Mouse (Mus musculus) kidney, postnatal 36 days (tissue): Measurements from ENCODE around the gene Klf1.

Source experiments
- DNase-seq, 2 experiments: peaks; one replicate each; pipeline ENCODE4 v3.0.0; 2021 to 2022; ENCODE audit warnings: mixed read lengths in 2 of 2

The Klf1 gene

GRCm38 (mm10) chr8:84936041-84936961 is 34.6 kb downstream of the Klf1 start:
- DNase-seq = no peak

GRCm38 (mm10) chr8:84936962-84937546 is 35.3 kb downstream of the Klf1 start, which contains the start of gene Mast1:
Gene Mast1 (minus strand): TSS chr8:84937359.
- peak; percentile 28 to 83 for DNase-seq

GRCm38 (mm10) chr8:84937620-84938485 is 36.1 kb downstream of the Klf1 start:
- DNase-seq = no peak

- no peak for DNase-seq
These were observed 42.0 kb downstream of the Klf1 start for GRCm38 (mm10) chr8:84943699-84944098.

GRCm38 (mm10) chr8:84944478-84945160 is 42.9 kb downstream of the Klf1 start:
- DNase-seq = peak; percentile 41 to 62

GRCm38 (mm10) chr8:84945235-84945632 is 43.5 kb downstream of the Klf1 start:
- DNase-seq = no peak

- DNase-seq = no peak
These were observed 44.2 kb downstream of the Klf1 start for GRCm38 (mm10) chr8:84945633-84946527.

- no peak for DNase-seq
These were observed 45.0 kb downstream of the Klf1 start, which contains the start of gene Rtbdn for GRCm38 (mm10) chr8:84946528-84947240. Gene Rtbdn (plus strand): TSS chr8:84946991.

GRCm38 (mm10) chr8:84947241-84947545 is 45.5 kb downstream of the Klf1 start:
- DNase-seq = peak; percentile 41 to 80

- DNase-seq = no peak
These were observed 48.0 kb downstream of the Klf1 start for GRCm38 (mm10) chr8:84949753-84950152.

GRCm38 (mm10) chr8:84952612-84953255 is 51.0 kb downstream of the Klf1 start:
- DNase-seq = peak; percentile 53 to 76
